Mouse (Mus musculus) thymus, postnatal 0 days (tissue): ENCODE results near the gene Dlx3. TPM values are rescaled to one million over a fixed set of nuclear protein-coding genes. Genes with fewer than 3 reads are reported as not detected.

Source experiments
- DNase-seq: peaks from one replicate; pipeline ENCODE4 v3.0.0-alpha.2; 2015; ENCODE audit warnings: low spot score
- polyA plus RNA-seq: library from polyadenylated mRNA; unstranded; fragments of >200 nt; fragmentation: Nextera tagmentation; extraction: Ambion mirVana; gene quantifications from 2 replicates; pipeline ENCODE4 v1.2.1, GENCODE M21; 2015

Dlx3 gene
- polyA plus RNA-seq, 1 experiment from 2014 or later: 0.33 TPM

- no peak for DNase-seq
Measured at GRCm38 (mm10) chr11:95150269-95151049, 30.5 kb downstream of the Dlx3 start.

- DNase-seq: no peak
Measured at GRCm38 (mm10) chr11:95153116-95153515, 33.2 kb downstream of the Dlx3 start.

GRCm38 (mm10) chr11:95153681-95154080 is 33.8 kb downstream of the Dlx3 start:
- no peak for DNase-seq

GRCm38 (mm10) chr11:95155511-95155910 is 35.6 kb downstream of the Dlx3 start:
- DNase-seq: no peak

- DNase-seq: no peak
Measured at GRCm38 (mm10) chr11:95157356-95157755, 37.4 kb downstream of the Dlx3 start.

- DNase-seq: no peak
Measured at GRCm38 (mm10) chr11:95157872-95158271, 38.0 kb downstream of the Dlx3 start.

- DNase-seq: no peak
Measured at GRCm38 (mm10) chr11:95159763-95160371, 39.9 kb downstream of the Dlx3 start.

- no peak for DNase-seq
Measured at GRCm38 (mm10) chr11:95160693-95161092, 40.8 kb downstream of the Dlx3 start.

- DNase-seq: no peak
Measured at GRCm38 (mm10) chr11:95161708-95162107, 41.8 kb downstream of the Dlx3 start.

- no peak for DNase-seq
Measured at GRCm38 (mm10) chr11:95165857-95166256, 45.9 kb downstream of the Dlx3 start.

Other genes with a start within 250 kb of the Dlx3 start
- gene Col1a1, start 183.9 kb upstream of the Dlx3 start, polyA plus RNA-seq: 64.3 and 68.9 TPM in 2 replicates
- gene Hils1, start 152.5 kb upstream of the Dlx3 start, polyA plus RNA-seq: not detected in 2 replicates
- gene Sgca, start 143.8 kb upstream of the Dlx3 start, polyA plus RNA-seq: 0.22 and 0.30 TPM in 2 replicates
- 21.5 and 27.9 TPM in 2 replicates for gene Ppp1r9b, start 129.1 kb upstream of the Dlx3 start, polyA plus RNA-seq
- gene Samd14, start 110.2 kb upstream of the Dlx3 start, polyA plus RNA-seq: 6.7 and 7.0 TPM in 2 replicates
- 13.0 and 13.9 TPM in 2 replicates for gene Pdk2, start 78.8 kb upstream of the Dlx3 start, polyA plus RNA-seq
- 6.2 and 7.0 TPM in 2 replicates for gene Itga3, start 43.3 kb upstream of the Dlx3 start, polyA plus RNA-seq
- 0.17 and 0.21 TPM in 2 replicates for gene Dlx4, start 26.1 kb downstream of the Dlx3 start, polyA plus RNA-seq
- 0.21 and 0.27 TPM in 2 replicates for gene Tac4, start 141.4 kb downstream of the Dlx3 start, polyA plus RNA-seq
- 56.8 and 57.9 TPM in 2 replicates for gene Kat7, start 190.1 kb downstream of the Dlx3 start, polyA plus RNA-seq
- gene Fam117a, start 216.9 kb downstream of the Dlx3 start, polyA plus RNA-seq: 24.2 and 27.3 TPM in 2 replicates